Mouse (Mus musculus) kidney, adult 9 months (tissue): ENCODE results near the gene Pla2r1.

Experiments used
- DNase-seq: peaks from one replicate; pipeline ENCODE4 v3.0.0; 2022

Gene Pla2r1

DNA sequence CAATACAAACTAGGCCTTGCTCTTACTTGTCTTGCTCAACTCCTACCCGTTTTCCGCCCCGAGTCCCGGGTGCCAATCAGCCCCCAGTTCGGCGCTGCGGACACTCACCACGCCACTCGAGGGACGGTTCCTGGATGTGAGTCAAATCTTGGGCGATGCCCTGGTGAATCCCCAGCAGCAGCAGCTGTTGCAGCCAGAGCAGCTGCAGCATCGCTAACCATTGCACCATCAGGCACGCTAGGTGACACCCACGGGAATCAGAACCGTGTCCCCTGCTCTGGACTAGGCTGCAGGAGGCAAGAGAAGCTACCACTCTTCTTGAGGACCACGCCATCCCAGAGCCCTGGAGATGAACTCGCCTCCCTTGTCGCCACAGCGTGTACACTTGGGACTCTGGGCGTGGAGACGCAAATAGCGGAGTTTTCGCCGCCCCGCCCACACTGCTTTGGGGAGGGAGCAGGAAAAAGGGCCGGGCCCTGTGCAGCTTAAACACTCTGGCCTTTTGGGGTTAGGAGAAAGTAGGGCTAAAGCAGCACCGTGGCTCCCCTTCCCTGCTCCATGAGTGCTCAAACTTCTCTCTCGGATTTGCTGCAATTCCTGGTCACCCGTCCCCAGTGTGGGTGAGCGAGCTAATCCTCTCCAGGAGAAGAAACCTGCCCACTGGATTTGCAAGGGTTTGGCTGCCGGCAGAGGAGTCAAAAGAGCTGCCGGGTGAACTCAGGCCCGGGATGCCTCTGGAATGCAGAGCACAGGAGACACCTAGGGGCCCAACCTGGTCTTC lies at the start of gene Pla2r1:
Gene Pla2r1 (minus strand): TSS at position 407 of the 781 bp plus-strand sequence.
- peak; percentile 65 for DNase-seq

DNA sequence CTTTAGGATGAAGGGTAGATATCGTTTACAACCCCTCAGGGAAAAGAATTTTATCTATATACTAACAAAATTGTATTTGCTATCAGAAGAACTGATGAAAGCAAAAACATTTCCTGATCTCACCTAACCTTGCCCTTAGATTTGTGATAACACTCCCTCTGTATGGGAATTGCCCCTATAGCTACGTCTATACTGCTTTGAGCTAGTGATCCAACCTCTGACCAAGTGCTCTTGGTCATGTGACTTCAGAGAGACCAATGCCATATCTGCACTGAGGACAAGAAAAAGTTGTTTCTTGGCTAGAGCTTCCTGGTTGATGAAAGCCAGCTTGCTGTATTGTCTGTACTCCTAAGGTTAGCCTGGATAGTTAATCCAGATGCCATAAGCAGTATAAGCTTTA lies 48.2 kb upstream of the Pla2r1 start:
- DNase-seq = no peak

GRCm38 (mm10) chr2:60600863-60601262 lies 47.8 kb upstream of the Pla2r1 start:
- no peak for DNase-seq

DNA sequence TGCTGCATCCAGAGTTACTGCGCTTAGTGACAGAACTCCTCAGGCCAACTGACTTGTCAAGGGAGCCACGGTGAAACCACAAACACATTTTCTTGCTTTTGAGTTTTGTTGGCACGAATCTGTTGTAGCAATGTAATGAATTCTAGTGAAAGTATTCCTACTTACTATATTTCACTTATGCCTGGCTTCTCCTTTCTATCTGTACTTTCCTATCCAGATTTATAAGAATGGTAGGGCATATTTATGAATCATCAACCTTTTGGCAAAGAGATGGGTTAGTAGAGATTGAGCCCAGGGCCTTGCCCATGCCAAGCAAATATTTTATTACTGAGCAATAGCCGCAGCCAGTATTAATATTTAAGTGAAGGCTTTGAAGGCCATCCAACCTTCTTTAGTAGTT lies 30.3 kb upstream of the Pla2r1 start:
- DNase-seq = no peak

- no peak for DNase-seq
Observed at GRCm38 (mm10) chr2:60554561-60554960, 1.5 kb upstream of the Pla2r1 start.

- DNase-seq = no peak
Observed at GRCm38 (mm10) chr2:60552177-60552901, 769 bp downstream of the Pla2r1 start.

DNA sequence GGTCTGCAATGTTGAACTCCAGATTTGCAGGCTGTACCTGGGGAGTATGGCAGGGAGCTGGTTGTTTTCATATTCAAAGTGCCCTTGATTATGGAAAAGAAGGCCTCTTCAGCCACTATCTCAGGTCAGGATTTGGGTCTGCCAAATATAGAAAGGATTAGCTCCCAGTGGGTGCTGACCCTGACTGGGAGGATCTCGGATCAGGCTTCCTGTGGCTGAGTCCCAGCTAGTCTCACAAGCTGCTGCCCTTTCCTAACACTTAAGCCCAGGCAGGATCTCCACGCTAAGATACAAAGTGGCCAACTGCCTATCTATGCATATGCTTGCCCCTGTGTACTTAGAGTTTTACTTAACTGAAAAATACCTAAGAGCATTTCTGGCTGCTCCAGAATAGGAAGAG lies 1.4 kb downstream of the Pla2r1 start:
- DNase-seq = peak; percentile 22

DNA sequence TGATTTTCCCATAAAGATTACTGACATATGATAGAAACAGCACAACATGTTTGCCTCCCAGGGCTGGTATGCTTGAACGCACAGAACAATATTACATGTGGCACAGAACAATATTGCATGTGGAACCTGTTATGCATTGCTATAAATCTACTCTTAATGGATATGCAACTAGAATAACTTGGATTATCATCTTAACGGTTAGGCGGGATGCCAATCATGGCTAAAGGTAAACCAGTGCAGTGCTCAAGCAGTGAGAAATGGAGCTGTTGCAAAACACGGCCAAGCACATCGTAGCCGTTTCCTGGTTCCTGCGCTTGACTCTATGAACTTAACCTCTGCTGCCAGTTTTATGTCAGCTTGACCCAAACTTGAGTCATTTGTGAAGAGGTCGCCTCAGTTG lies 2.6 kb downstream of the Pla2r1 start:
- no peak for DNase-seq

GRCm38 (mm10) chr2:60549851-60550250 lies 3.3 kb downstream of the Pla2r1 start:
- peak; percentile 14 for DNase-seq

DNA sequence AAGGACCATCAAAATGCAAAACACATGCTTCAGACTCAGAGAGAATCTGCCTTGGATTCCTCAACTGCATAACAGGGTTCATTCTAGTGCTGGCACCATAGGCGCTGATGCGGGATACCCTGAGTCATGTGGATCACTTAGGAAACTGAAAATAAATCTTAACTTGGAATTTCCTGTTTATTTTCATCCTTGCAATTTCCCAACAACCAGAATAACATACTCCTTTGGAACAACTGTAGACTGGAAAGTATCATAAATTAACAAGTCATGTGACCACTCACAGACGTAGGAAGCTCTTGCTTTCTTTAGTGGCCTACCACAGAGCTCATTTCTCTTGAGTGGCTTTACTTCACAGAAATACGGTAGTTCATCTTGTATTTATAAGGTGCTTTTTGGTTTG lies 7.0 kb downstream of the Pla2r1 start:
- DNase-seq = peak; percentile 58

GRCm38 (mm10) chr2:60544006-60544405 lies 9.1 kb downstream of the Pla2r1 start:
- no peak for DNase-seq

DNA sequence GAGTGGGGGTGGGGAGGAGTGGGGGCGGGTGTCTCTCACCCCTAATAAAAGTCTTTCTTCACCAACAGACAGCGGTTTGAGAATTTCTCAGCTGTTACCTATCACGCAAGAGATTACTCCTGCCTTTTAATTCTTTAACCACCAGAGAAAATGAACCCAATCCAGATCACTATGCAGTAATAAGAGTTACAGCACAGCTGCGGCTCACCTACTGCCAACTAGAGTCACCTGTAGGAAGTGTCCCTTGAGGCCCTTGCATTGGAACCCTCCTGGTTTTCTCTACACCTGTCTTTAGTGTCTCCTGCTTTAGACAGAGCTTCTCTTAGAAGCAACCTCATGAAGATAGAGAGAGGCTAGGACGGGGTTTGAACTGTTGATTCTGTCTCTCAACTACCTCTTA lies 11.4 kb downstream of the Pla2r1 start:
- no peak for DNase-seq

GRCm38 (mm10) chr2:60540346-60540745 lies 12.8 kb downstream of the Pla2r1 start:
- DNase-seq = no peak

- no peak for DNase-seq
Observed at GRCm38 (mm10) chr2:60538710-60539109, 14.4 kb downstream of the Pla2r1 start.

DNA sequence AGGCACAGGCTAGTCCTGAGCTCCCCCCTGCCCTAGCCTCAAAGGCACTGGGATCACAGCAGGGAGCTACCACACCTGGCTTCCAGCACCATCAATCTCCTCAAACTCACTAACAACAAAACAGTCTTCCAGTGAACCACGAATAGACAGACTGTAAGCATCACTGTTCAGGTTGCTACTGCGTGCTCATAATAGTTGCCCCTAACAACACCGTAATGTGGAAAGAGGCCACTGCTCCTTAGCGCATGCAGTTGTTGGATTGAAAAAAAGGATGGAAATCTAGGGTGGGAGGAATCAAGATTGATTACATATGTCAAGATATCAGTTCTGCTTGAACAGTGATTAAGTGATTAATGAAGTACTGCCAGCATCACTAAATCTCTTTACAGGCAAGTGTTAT lies 14.8 kb downstream of the Pla2r1 start:
- DNase-seq = no peak

DNA sequence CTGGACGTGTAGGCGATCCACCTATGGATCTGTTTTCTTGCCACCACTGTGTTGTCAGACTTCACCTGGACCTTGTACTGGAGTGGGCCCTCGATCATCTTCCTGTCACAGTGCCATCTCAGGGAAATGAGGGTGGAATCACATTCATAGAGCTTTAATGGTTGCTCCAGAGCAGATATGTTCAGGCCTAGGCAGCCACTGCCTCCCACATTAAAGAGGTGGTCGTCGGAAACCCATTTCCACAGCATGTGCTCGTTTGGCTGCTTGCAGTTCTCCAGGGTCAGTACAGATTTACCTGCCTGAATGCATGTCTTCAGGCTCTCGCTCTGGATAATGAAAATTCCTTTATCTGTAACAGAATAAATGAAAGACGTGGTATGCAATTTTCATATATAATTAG lies 18.4 kb downstream of the Pla2r1 start:
- no peak for DNase-seq

DNA sequence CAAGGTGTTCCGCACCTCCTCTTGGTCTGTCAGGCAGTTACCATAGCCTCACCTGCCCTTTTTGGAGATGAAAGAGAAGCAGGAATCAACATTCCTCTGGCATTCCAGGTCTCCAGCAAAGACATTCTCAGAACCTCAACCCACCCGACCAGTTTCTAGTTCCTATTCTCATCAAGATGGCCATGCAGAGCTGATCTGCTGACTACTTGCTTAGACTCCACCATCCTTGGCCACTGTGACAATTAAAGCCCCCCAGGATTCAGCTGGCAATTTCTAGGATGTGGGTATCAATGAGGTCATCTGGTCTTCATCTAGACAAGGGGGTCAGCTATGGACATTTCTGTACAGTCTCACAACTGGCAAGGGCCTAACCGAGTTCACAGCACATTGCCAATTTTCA lies 20.1 kb downstream of the Pla2r1 start:
- DNase-seq = no peak

- no peak for DNase-seq
Observed at GRCm38 (mm10) chr2:60532495-60532894, 20.6 kb downstream of the Pla2r1 start.

- DNase-seq = peak; percentile 12
Observed at GRCm38 (mm10) chr2:60515817-60516216, 37.3 kb downstream of the Pla2r1 start.

DNA sequence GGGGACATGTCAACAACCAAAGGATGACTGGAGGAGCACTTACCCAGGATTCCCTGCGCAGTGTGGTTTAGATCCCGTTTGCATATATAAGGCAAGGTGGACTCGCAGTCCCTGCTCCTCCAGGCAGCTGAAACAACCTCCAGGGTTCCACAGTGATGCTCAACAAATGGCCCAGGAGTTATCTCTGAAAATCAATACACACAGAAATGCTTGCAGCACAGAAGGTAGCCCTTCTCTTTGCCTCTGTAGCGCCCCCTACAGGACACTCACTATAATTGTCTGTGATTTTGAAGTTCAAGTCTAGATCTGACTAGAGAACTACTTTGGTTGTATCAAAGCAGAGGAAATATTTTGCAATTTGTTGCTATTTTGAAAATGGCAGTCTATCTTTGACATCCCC lies 38.2 kb downstream of the Pla2r1 start:
- no peak for DNase-seq

DNA sequence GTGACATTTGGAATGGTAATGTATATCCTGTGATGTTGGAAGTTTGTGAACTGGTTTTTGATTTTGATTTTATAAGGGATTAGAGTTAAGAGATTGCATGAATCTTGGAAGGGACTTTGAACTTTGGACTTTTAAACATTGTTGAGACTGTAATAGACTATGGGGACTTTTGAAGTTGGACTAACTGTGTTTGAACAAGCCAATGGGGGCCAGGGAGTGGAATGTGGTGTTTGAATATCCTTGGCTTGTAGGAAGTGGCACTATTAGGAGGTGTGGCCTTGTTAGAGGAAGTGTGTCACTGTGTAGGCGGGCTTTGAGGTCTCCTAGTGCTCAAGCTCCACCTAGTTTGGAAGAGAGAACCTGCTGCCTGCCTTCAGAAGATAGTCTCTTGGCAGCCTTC lies 42.4 kb downstream of the Pla2r1 start:
- DNase-seq = no peak

- no peak for DNase-seq
Observed at GRCm38 (mm10) chr2:60505145-60505544, 48.0 kb downstream of the Pla2r1 start.

DNA sequence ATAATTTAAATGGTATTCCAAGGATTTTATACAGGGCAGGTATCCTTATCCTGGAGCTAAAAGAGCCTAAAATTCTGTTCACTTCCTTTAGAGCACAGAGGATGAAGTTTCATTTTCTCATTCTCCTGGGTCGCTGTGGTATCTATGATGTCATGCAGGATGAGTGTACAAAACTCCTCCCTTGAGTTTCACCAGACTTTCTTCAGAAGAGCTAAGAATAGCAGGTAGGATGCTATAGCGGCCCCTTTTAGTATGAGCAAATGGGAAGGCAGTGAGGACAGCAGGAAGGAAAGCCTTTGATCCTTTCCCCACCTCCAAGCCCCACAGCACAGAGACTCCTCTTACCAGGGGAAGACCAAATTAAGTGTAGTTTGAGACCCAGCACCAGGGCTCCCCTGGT lies 48.4 kb downstream of the Pla2r1 start:
- DNase-seq = no peak

- no peak for DNase-seq
Observed at GRCm38 (mm10) chr2:60503991-60504390, 49.1 kb downstream of the Pla2r1 start.
